Mouse (Mus musculus): ENCODE measurements at regions not wholly inside any gene's neighbourhood (a gene's known extent, or its start where the extent isn't known, plus 50 kb on each side); places are given as distances from the start of the nearest gene placed in this dataset.

GRCm38 (mm10) chr16:76529613-76530012 is 156.0 kb upstream of the Nrip1 start:
- no peak for ATAC-seq (ENCODE audit: insufficient number of reproducible peaks, low FRiP score, low TSS enrichment, low read depth)
- 98% methylated on average over 4 of the region's 4 CpGs for WGBS
- H3K36me3 ChIP-seq, result no peaks in the 10 kb centered on the region

GRCm38 (mm10) chr16:76527106-76527949 is 153.7 kb upstream of the Nrip1 start:
- Histone ChIP-seq H3K27ac (no peak overlapping the region), H3K27me3 (no peaks in the 10 kb centered on the region), H3K9me3 (no peaks in the 10 kb centered on the region), H3K4me3 (no peak overlapping the region), H3K4me1 (no peaks in the 10 kb centered on the region), H3K36me3 (no peaks in the 10 kb centered on the region), H3K4me2 (no peak overlapping the region), H3K9ac (no peak overlapping the region)
- WGBS, result 81% methylated on average over 6 of the region's 6 CpGs
- ATAC-seq (ENCODE audit: insufficient number of reproducible peaks, low FRiP score, low TSS enrichment, low read depth), result no peak

More at GRCm38 (mm10) chr16:76529613-76530012, 156.0 kb upstream of the Nrip1 start:
- Histone ChIP-seq H3K9ac (no peak overlapping the region), H3K9me3 (no peaks in the 10 kb centered on the region), H3K4me2 (no peak overlapping the region), H3K4me3 (no peak overlapping the region), H3K4me1 (no peaks in the 10 kb centered on the region), H3K27me3 (no peaks in the 10 kb centered on the region), H3K27ac (no peak overlapping the region)

GRCm38 (mm10) chr16:76525563-76525962 is 151.9 kb upstream of the Nrip1 start:
- Histone ChIP-seq H3K4me2 (no peak overlapping the region), H3K27me3 (no peaks in the 10 kb centered on the region), H3K36me3 (no peaks in the 10 kb centered on the region), H3K4me1 (no peaks in the 10 kb centered on the region), H3K9me3 (no peaks in the 10 kb centered on the region), H3K9ac (no peak overlapping the region), H3K4me3 (no peak overlapping the region), H3K27ac (no peak overlapping the region)
- no peak for ATAC-seq (ENCODE audit: insufficient number of reproducible peaks, low FRiP score, low TSS enrichment, low read depth)
- 73% methylated on average over 5 of the region's 5 CpGs for whole genome bisulfite sequencing

- no peak overlapping the region for H3K9ac ChIP-seq
- no peaks in the 10 kb centered on the region for H3K27me3 ChIP-seq
- H3K4me1 ChIP-seq, result no peaks in the 10 kb centered on the region
- WGBS, result 22% methylated on average over 4 of the region's 4 CpGs
- no peaks in the 10 kb centered on the region for H3K36me3 ChIP-seq
- H3K9me3 ChIP-seq, result no peaks in the 10 kb centered on the region
- H3K27ac ChIP-seq, result no peak overlapping the region
- no peak for ATAC-seq (ENCODE audit: insufficient number of reproducible peaks, low FRiP score, low TSS enrichment, low read depth)
- no peak overlapping the region for H3K4me2 ChIP-seq
- H3K4me3 ChIP-seq, result no peak overlapping the region
Measured at GRCm38 (mm10) chr16:76524921-76525320, 151.3 kb upstream of the Nrip1 start.

- no peaks in the 10 kb centered on the region for H3K36me3 ChIP-seq
- H3K27me3 ChIP-seq, result no peaks in the 10 kb centered on the region
- no peaks in the 10 kb centered on the region for H3K9me3 ChIP-seq
- no peak overlapping the region for H3K27ac ChIP-seq
- no peak for ATAC-seq (ENCODE audit: insufficient number of reproducible peaks, low FRiP score, low TSS enrichment, low read depth)
- H3K4me3 ChIP-seq, result no peak overlapping the region
- no peak overlapping the region for H3K9ac ChIP-seq
- no peak overlapping the region for H3K4me2 ChIP-seq
- WGBS, result 92% methylated on average over 6 of the region's 6 CpGs
- H3K4me1 ChIP-seq, result no peaks in the 10 kb centered on the region
Measured at GRCm38 (mm10) chr16:76521142-76521541, 147.5 kb upstream of the Nrip1 start.

GRCm38 (mm10) chr16:76520643-76520993 is 147.0 kb upstream of the Nrip1 start:
- Histone ChIP-seq H3K9me3 (no peaks in the 10 kb centered on the region), H3K4me2 (no peak overlapping the region), H3K4me1 (no peaks in the 10 kb centered on the region), H3K36me3 (no peaks in the 10 kb centered on the region), H3K27ac (no peak overlapping the region), H3K9ac (no peak overlapping the region), H3K27me3 (no peaks in the 10 kb centered on the region), H3K4me3 (no peak overlapping the region)
- 73% methylated on average over 3 of the region's 3 CpGs for WGBS
- no peak for ATAC-seq (ENCODE audit: insufficient number of reproducible peaks, low FRiP score, low TSS enrichment, low read depth)

GRCm38 (mm10) chr16:76519911-76520642 is 146.4 kb upstream of the Nrip1 start:
- Histone ChIP-seq H3K4me3 (no peak overlapping the region), H3K27me3 (no peaks in the 10 kb centered on the region), H3K9me3 (no peaks in the 10 kb centered on the region), H3K36me3 (no peaks in the 10 kb centered on the region), H3K9ac (no peak overlapping the region), H3K27ac (no peak overlapping the region), H3K4me2 (no peak overlapping the region), H3K4me1 (no peaks in the 10 kb centered on the region)
- WGBS, result 80% methylated on average over 10 of the region's 10 CpGs
- ATAC-seq (ENCODE audit: insufficient number of reproducible peaks, low FRiP score, low TSS enrichment, low read depth), result no peak

- peak overlapping the region; percentile 10; the same call in 1 of the 2 replicates for H3K4me2 ChIP-seq
- 29% methylated on average over 8 of the region's 8 CpGs for WGBS
Measured at GRCm38 (mm10) chr16:76510861-76511260, 137.2 kb upstream of the Nrip1 start.

GRCm38 (mm10) chr16:76509109-76509650 is 135.6 kb upstream of the Nrip1 start:
- no peaks in the 10 kb centered on the region for H3K4me1 ChIP-seq
- no peak overlapping the region for H3K4me2 ChIP-seq
- H3K27ac ChIP-seq, result no peak overlapping the region
- H3K9me3 ChIP-seq, result no peaks in the 10 kb centered on the region
- WGBS, result 82% methylated on average over 6 of the region's 6 CpGs
- no peaks in the 10 kb centered on the region for H3K27me3 ChIP-seq
- no peaks in the 10 kb centered on the region for H3K36me3 ChIP-seq
- H3K9ac ChIP-seq, result no peak overlapping the region
- H3K4me3 ChIP-seq, result no peak overlapping the region
- no peak for ATAC-seq (ENCODE audit: insufficient number of reproducible peaks, low FRiP score, low TSS enrichment, low read depth)

More at GRCm38 (mm10) chr16:76510861-76511260, 137.2 kb upstream of the Nrip1 start:
- Histone ChIP-seq H3K9ac (no peak overlapping the region), H3K4me1 (no peaks in the 10 kb centered on the region), H3K4me3 (no peak overlapping the region), H3K27me3 (no peaks in the 10 kb centered on the region), H3K9me3 (no peaks in the 10 kb centered on the region), H3K36me3 (no peaks in the 10 kb centered on the region), H3K27ac (no peak overlapping the region)
- ATAC-seq (ENCODE audit: insufficient number of reproducible peaks, low FRiP score, low TSS enrichment, low read depth), result no peak

- H3K4me1 ChIP-seq, result no peaks in the 10 kb centered on the region
- no peaks in the 10 kb centered on the region for H3K27me3 ChIP-seq
- ATAC-seq (ENCODE audit: insufficient number of reproducible peaks, low FRiP score, low TSS enrichment, low read depth), result no peak
- H3K27ac ChIP-seq, result no peak overlapping the region
- H3K9ac ChIP-seq, result no peak overlapping the region
- H3K9me3 ChIP-seq, result no peaks in the 10 kb centered on the region
- WGBS, result 67% methylated on average over 5 of the region's 5 CpGs
- H3K4me3 ChIP-seq, result no peak overlapping the region
- H3K4me2 ChIP-seq, result no peak overlapping the region
- no peaks in the 10 kb centered on the region for H3K36me3 ChIP-seq
Measured at GRCm38 (mm10) chr16:76507191-76507746, 133.6 kb upstream of the Nrip1 start.

GRCm38 (mm10) chr16:76506240-76506639 is 132.6 kb upstream of the Nrip1 start:
- no peak for ATAC-seq (ENCODE audit: insufficient number of reproducible peaks, low FRiP score, low TSS enrichment, low read depth)

More at GRCm38 (mm10) chr16:76506240-76506639, 132.6 kb upstream of the Nrip1 start:
- Histone ChIP-seq H3K4me1 (no peaks in the 10 kb centered on the region), H3K4me2 (no peak overlapping the region), H3K27ac (no peak overlapping the region), H3K9ac (no peak overlapping the region), H3K4me3 (no peak overlapping the region), H3K36me3 (no peaks in the 10 kb centered on the region), H3K27me3 (no peaks in the 10 kb centered on the region), H3K9me3 (no peaks in the 10 kb centered on the region)
- 56% methylated on average over 4 of the region's 4 CpGs for WGBS

All from limb, embryonic 15.5 days (tissue).